Mouse (Mus musculus) midbrain, embryonic 14.5 days (tissue): ENCODE measurements around the gene Oser1. TPM values are rescaled to one million over a fixed set of nuclear protein-coding genes. Genes with fewer than 3 reads are reported as not detected.
"Not testable (repeated sequence)": the region's sequence is repeated elsewhere in the genome, so short reads cannot be mapped to it uniquely, and the experiment has no call there.

Experiments
- ATAC-seq: fragments of 200-750 bp; cut with Nextera tagmentation; 2 replicates; pipeline ENCODE4 v1.8.0; 2017; ENCODE audit warnings: moderate number of reproducible peaks, moderate library complexity; ENCODE audit not compliant: low FRiP score, low TSS enrichment
- DNase-seq: peaks from one replicate; pipeline ENCODE4 v3.0.0-alpha.2; 2015
- H3K27ac ChIP-seq: fragments of 300-500 bp; sonication (generic); replicated peaks from 2 replicates; pipeline ENCODE4 v1.5.1; 2014; ENCODE audit warnings: mild to moderate bottlenecking, low read depth, low read length, moderate library complexity
- H3K27me3 ChIP-seq: fragments of 300-500 bp; sonication (generic); 2 replicates; pipeline ENCODE4 v1.6.1; 2014; ENCODE audit warnings: low read length, control low read depth, mixed read lengths; ENCODE audit not compliant: control insufficient read depth, insufficient read depth
- H3K36me3 ChIP-seq: fragments of 300-500 bp; sonication (generic); 2 replicates; pipeline ENCODE4 v1.6.1; 2014; ENCODE audit warnings: low read length, control low read depth; ENCODE audit not compliant: control insufficient read depth, insufficient read depth
- H3K4me1 ChIP-seq: fragments of 300-500 bp; sonication (generic); 2 replicates; pipeline ENCODE4 v1.6.1; 2014; ENCODE audit warnings: mild to moderate bottlenecking, antibody characterized with exemption, low read length, control low read depth; ENCODE audit not compliant: control insufficient read depth, insufficient read depth
- H3K4me2 ChIP-seq: fragments of 300-500 bp; sonication (generic); 2 replicates; pipeline ENCODE4 v1.6.1; 2014; ENCODE audit warnings: mild to moderate bottlenecking, low read length, moderate library complexity
- H3K4me3 ChIP-seq: fragments of 300-500 bp; sonication (generic); replicated peaks from 2 replicates; pipeline ENCODE4 v1.5.1; 2014; ENCODE audit warnings: low read depth, low read length
- H3K9ac ChIP-seq: fragments of 300-500 bp; sonication (generic); replicated peaks from 2 replicates; pipeline ENCODE4 v1.6.1; 2014; ENCODE audit warnings: mild to moderate bottlenecking, low read length, moderate library complexity
- H3K9me3 ChIP-seq: fragments of 300-500 bp; sonication (generic); 2 replicates; pipeline ENCODE4 v1.6.1; 2016; ENCODE audit warnings: low read length, control low read depth, mixed read lengths; ENCODE audit not compliant: control insufficient read depth
- WGBS: fragments of 180-500 bp; shearing (Covaris S2); extraction: QIAGEN DNeasy Blood & Tissue Kit; methylation state at CpG from one replicate; pipeline ENCODE4 v1.1.7; 2014; 5-methylcytosine and 5-hydroxymethylcytosine counted together
- polyA plus RNA-seq: library from polyadenylated mRNA; unstranded; fragments of >200 nt; fragmentation: Nextera tagmentation; extraction: Ambion mirVana; gene quantifications from 2 replicates; pipeline ENCODE4 v1.2.1, GENCODE M21; 2014

The Oser1 gene
- polyA plus RNA-seq, 1 experiment from 2014 or later = 84.3 TPM

GRCm38 (mm10) chr2:163463998-163464397 is 39.5 kb upstream of the Oser1 start:
- Histone ChIP-seq H3K36me3 (peaks cover 28% of the 10 kb centered on the region), H3K9ac (no peak overlapping the region), H3K27me3 (no peaks in the 10 kb centered on the region), H3K4me1 (no peaks in the 10 kb centered on the region), H3K4me3 (no peak overlapping the region), H3K4me2 (no peak overlapping the region), H3K27ac (no peak overlapping the region), H3K9me3 (no peaks in the 10 kb centered on the region)
- ATAC-seq (no peak), DNase-seq (no peak)
- WGBS = 78% methylated on average over 4 of the region's 4 CpGs

GRCm38 (mm10) chr2:163463251-163463769 is 38.8 kb upstream of the Oser1 start:
- no peak overlapping the region for H3K9ac ChIP-seq
- H3K4me3 ChIP-seq = no peak overlapping the region
- H3K36me3 ChIP-seq = peaks cover 21% of the 10 kb centered on the region
- no peak for ATAC-seq
- H3K9me3 ChIP-seq = no peaks in the 10 kb centered on the region
- no peaks in the 10 kb centered on the region for H3K27me3 ChIP-seq
- DNase-seq = no peak
- 69% methylated on average over 10 of the region's 10 CpGs for WGBS
- no peak overlapping the region for H3K27ac ChIP-seq
- no peak overlapping the region for H3K4me2 ChIP-seq
- H3K4me1 ChIP-seq = no peaks in the 10 kb centered on the region

GRCm38 (mm10) chr2:163462801-163463200 is 38.3 kb upstream of the Oser1 start:
- WGBS = 74% methylated on average over 11 of the region's 11 CpGs
- no peak for ATAC-seq

GRCm38 (mm10) chr2:163462386-163462785 is 37.9 kb upstream of the Oser1 start:
- H3K9me3 ChIP-seq = no peaks in the 10 kb centered on the region
- WGBS = 85% methylated on average over 5 of the region's 5 CpGs
- DNase-seq = no peak

More at GRCm38 (mm10) chr2:163462801-163463200, 38.3 kb upstream of the Oser1 start:
- DNase-seq = no peak
- Histone ChIP-seq H3K27ac (no peak overlapping the region), H3K27me3 (no peaks in the 10 kb centered on the region), H3K9ac (no peak overlapping the region), H3K9me3 (no peaks in the 10 kb centered on the region), H3K4me2 (no peak overlapping the region), H3K4me3 (no peak overlapping the region), H3K36me3 (peaks cover 16% of the 10 kb centered on the region; the same call in 1 of the 2 replicates), H3K4me1 (no peaks in the 10 kb centered on the region)

GRCm38 (mm10) chr2:163461307-163461706 is 36.8 kb upstream of the Oser1 start:
- not testable (repeated sequence) for DNase-seq, H3K4me2 ChIP-seq, ATAC-seq, H3K9me3 ChIP-seq, H3K27me3 ChIP-seq, H3K9ac ChIP-seq, H3K4me3 ChIP-seq, H3K36me3 ChIP-seq, H3K27ac ChIP-seq, H3K4me1 ChIP-seq
- 95% methylated on average over 9 of the region's 9 CpGs for WGBS

More at GRCm38 (mm10) chr2:163462386-163462785, 37.9 kb upstream of the Oser1 start:
- Histone ChIP-seq H3K27me3 (no peaks in the 10 kb centered on the region), H3K9ac (no peak overlapping the region), H3K4me2 (no peak overlapping the region), H3K36me3 (0 out of 2 replicates have a peak, but pooled peaks cover 15% of the 10 kb centered on the region), H3K4me1 (no peaks in the 10 kb centered on the region), H3K27ac (no peak overlapping the region), H3K4me3 (no peak overlapping the region)
- ATAC-seq = no peak

GRCm38 (mm10) chr2:163460622-163461021 is 36.1 kb upstream of the Oser1 start:
- 89% methylated on average over 8 of the region's 8 CpGs for WGBS
- no peaks in the 10 kb centered on the region for H3K9me3 ChIP-seq
- H3K4me1 ChIP-seq = no peaks in the 10 kb centered on the region
- ATAC-seq (no peak), DNase-seq (no peak)
- H3K27me3 ChIP-seq = no peaks in the 10 kb centered on the region
- no peak overlapping the region for H3K27ac ChIP-seq
- no peak overlapping the region for H3K9ac ChIP-seq
- H3K36me3 ChIP-seq = 0 out of 2 replicates have a peak, but pooled peaks cover 4% of the 10 kb centered on the region
- no peak overlapping the region for H3K4me2 ChIP-seq
- no peak overlapping the region for H3K4me3 ChIP-seq

GRCm38 (mm10) chr2:163459380-163459779 is 34.9 kb upstream of the Oser1 start:
- 45% methylated on average over 10 of the region's 10 CpGs for WGBS
- peaks cover 12% of the 10 kb centered on the region for H3K36me3 ChIP-seq
- no peaks in the 10 kb centered on the region for H3K9me3 ChIP-seq
- H3K27ac ChIP-seq = no peak overlapping the region
- ATAC-seq (no peak), DNase-seq (peak; percentile 45)
- no peak overlapping the region; the same call in 1 of the 2 replicates for H3K9ac ChIP-seq
- H3K4me3 ChIP-seq = no peak overlapping the region
- H3K4me2 ChIP-seq = peak overlapping the region; percentile 33
- no peaks in the 10 kb centered on the region for H3K27me3 ChIP-seq
- H3K4me1 ChIP-seq = no peaks in the 10 kb centered on the region

- Histone ChIP-seq H3K9me3 (no peaks in the 10 kb centered on the region), H3K4me1 (no peaks in the 10 kb centered on the region), H3K27ac (no peak overlapping the region), H3K27me3 (no peaks in the 10 kb centered on the region), H3K9ac (no peak overlapping the region; the same call in 1 of the 2 replicates), H3K4me2 (peak overlapping the region; percentile 33), H3K36me3 (peaks cover 18% of the 10 kb centered on the region), H3K4me3 (no peak overlapping the region)
- ATAC-seq = no peak
- DNase-seq = peak; percentile 26
- 58% methylated on average over 27 of the region's 27 CpGs for WGBS
Measured at GRCm38 (mm10) chr2:163458539-163459265, 34.2 kb upstream of the Oser1 start.

GRCm38 (mm10) chr2:163453378-163453777 is 28.9 kb upstream of the Oser1 start:
- ATAC-seq = no peak
- no peaks in the 10 kb centered on the region for H3K9me3 ChIP-seq
- H3K27me3 ChIP-seq = no peaks in the 10 kb centered on the region
- H3K4me3 ChIP-seq = no peak overlapping the region
- no peak for DNase-seq
- WGBS = 94% methylated on average over 13 of the region's 13 CpGs
- H3K4me2 ChIP-seq = no peak overlapping the region
- no peaks in the 10 kb centered on the region for H3K4me1 ChIP-seq
- H3K36me3 ChIP-seq = peaks cover 66% of the 10 kb centered on the region
- H3K9ac ChIP-seq = no peak overlapping the region
- H3K27ac ChIP-seq = no peak overlapping the region
